Mouse (Mus musculus): Measurements from ENCODE around the gene Gm7102.
A peak's percentile ranks its signal among the peaks of the same experiment; 100 is the strongest.
"Not testable (repeated sequence)": the region's sequence is repeated elsewhere in the genome, so short reads cannot be mapped to it uniquely, and the experiment has no call there.

Gm7102 gene

GRCm38 (mm10) chr19:61175756-61176324 lies at the start of gene Gm7102:
Gene Gm7102, minus strand, starts transcription at chr19:61176309.
- no peak for DNase-seq

- peak; percentile 17 for DNase-seq
Observed at GRCm38 (mm10) chr19:61224678-61225525, 48.8 kb upstream of the Gm7102 start.

- DNase-seq: no peak
Observed at GRCm38 (mm10) chr19:61223706-61224328, 47.7 kb upstream of the Gm7102 start.

- DNase-seq: not testable (repeated sequence)
Observed at GRCm38 (mm10) chr19:61207506-61207905, 31.4 kb upstream of the Gm7102 start.

GRCm38 (mm10) chr19:61199836-61200235 lies 23.7 kb upstream of the Gm7102 start:
- no peak for DNase-seq

- peak; percentile 88 for DNase-seq
Observed at GRCm38 (mm10) chr19:61199316-61199715, 23.2 kb upstream of the Gm7102 start.

GRCm38 (mm10) chr19:61183590-61183989 lies 7.5 kb upstream of the Gm7102 start, which contains the start of gene Gm6020:
Gene Gm6020, plus strand, starts transcription at chr19:61183890.
- not testable (repeated sequence) for DNase-seq

GRCm38 (mm10) chr19:61151701-61152420 lies 24.2 kb downstream of the Gm7102 start:
- no peak for DNase-seq

GRCm38 (mm10) chr19:61151372-61151700 lies 24.8 kb downstream of the Gm7102 start:
- DNase-seq: no peak

GRCm38 (mm10) chr19:61141299-61141698 lies 34.8 kb downstream of the Gm7102 start:
- DNase-seq: no peak

GRCm38 (mm10) chr19:61140342-61141206 lies 35.5 kb downstream of the Gm7102 start, which contains the start of gene Zfp950:
Gene Zfp950, minus strand, starts transcription at chr19:61140840.
- DNase-seq: peak; percentile 94

GRCm38 (mm10) chr19:61138655-61139054 lies 37.5 kb downstream of the Gm7102 start:
- no peak for DNase-seq

GRCm38 (mm10) chr19:61131096-61131495 lies 45.0 kb downstream of the Gm7102 start:
- no peak for DNase-seq

All from layer of hippocampus, adult 9-11 months (tissue).